Mouse (Mus musculus) thymus, adult 2 months (tissue): Measurements from ENCODE around the gene Pcbp1. TPM values are rescaled to one million over a fixed set of nuclear protein-coding genes. Genes with fewer than 3 reads are reported as not detected.
A peak's percentile ranks its signal among the peaks of the same experiment; 100 is the strongest.

Experiments used
- DNase-seq: peaks from one replicate; pipeline ENCODE4 v3.0.0; 2021
- H3K27ac ChIP-seq: fragments of 200-500 bp; 2 replicates; pipeline ENCODE4 v1.5.1; 2012; ENCODE audit warnings: low read length, control low read depth; ENCODE audit not compliant: control insufficient read depth, insufficient read depth
- H3K27me3 ChIP-seq: fragments of 200-500 bp; 2 replicates; pipeline ENCODE4 v1.6.1; 2012; ENCODE audit warnings: mild to moderate bottlenecking, low read length, moderate library complexity, mixed read lengths; ENCODE audit not compliant: control insufficient read depth, insufficient read depth
- H3K36me3 ChIP-seq: fragments of 200-500 bp; 2 replicates; pipeline ENCODE4 v1.6.1; 2012; ENCODE audit warnings: mild to moderate bottlenecking, low read length, moderate library complexity; ENCODE audit not compliant: control insufficient read depth, insufficient read depth
- H3K4me1 ChIP-seq: fragments of 200-500 bp; replicated peaks from 2 replicates; pipeline ENCODE4 v1.6.1; 2012; ENCODE audit warnings: low read length; ENCODE audit not compliant: control insufficient read depth, insufficient read depth
- H3K4me3 ChIP-seq: fragments of 200-500 bp; 2 replicates; pipeline ENCODE4 v1.5.1; 2012; ENCODE audit warnings: mild to moderate bottlenecking, low read length, control low read depth, moderate library complexity; ENCODE audit not compliant: control insufficient read depth, insufficient read depth
- CTCF ChIP-seq: fragments of 200-500 bp; IDR thresholded peaks from 2 replicates; pipeline ENCODE4 v1.5.1; 2012; ENCODE audit warnings: mild to moderate bottlenecking, control low read depth, low read length, moderate library complexity, borderline replicate concordance; ENCODE audit not compliant: control insufficient read depth, poor library complexity, insufficient read depth; ENCODE audit errors: extremely low read depth
- POLR2A ChIP-seq: fragments of 200-500 bp; IDR thresholded peaks from 2 replicates; pipeline ENCODE4 v1.6.1; 2012; ENCODE audit warnings: mild to moderate bottlenecking, low read length, control low read depth, moderate library complexity; ENCODE audit not compliant: control insufficient read depth, poor library complexity, insufficient read depth; ENCODE audit errors: extremely low read depth
- WGBS: fragments of 180-500 bp; shearing (Covaris S2); methylation state at CpG from one replicate; pipeline ENCODE4 v1.1.7; 2018; 5-methylcytosine and 5-hydroxymethylcytosine counted together
- polyA plus RNA-seq: library from polyadenylated mRNA; depleted of rRNA; stranded (reverse); fragments of >200 nt; gene quantifications from 2 replicates; pipeline ENCODE4 v1.2.3, GENCODE M21; 2012

Gene Pcbp1
- polyA plus RNA-seq, 1 experiment: 291 TPM

DNA sequence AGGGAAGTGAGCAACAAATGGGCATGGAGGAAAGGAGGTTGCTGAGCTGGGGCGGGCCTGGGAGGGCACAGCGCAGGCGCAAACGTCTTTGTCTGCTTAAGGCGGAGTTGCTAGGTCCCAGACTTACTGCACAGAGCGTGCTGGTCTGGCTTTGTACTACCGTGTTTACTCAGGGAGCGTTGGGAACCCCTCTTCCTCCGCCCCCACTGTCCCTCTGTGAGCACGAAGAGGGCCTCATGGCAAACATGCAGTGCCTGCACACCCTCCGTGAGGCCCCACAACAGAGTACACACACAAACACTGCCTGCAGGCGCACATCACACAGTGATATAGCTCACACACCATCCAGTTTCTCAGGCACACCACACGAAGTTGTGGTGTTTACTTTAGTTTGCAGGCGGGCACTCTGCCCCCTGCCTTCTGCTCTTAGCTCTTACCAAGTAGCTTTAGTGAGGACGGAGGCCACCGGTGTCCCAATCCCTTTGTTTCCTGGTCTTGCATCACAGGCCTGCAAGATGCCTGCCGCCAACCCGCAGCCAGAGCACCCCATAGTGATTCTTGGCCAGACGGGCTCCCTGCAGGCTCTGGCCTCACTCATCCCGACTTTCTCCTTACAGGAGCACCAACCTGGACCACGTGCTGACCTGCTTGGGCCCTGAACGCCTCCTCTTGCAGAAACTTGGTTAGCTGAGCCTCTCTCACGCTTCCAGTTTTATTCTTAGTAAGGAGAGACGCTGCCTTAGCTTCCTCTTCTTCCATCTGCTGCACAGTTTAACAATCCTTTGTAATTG, 38.6 kb downstream of the Pcbp1 start:
- H3K36me3 ChIP-seq: no peaks in the 10 kb centered on the region
- 20% methylated on average over 24 of the region's 24 CpGs for WGBS
- peak; percentile 82 for TF ChIP-seq POLR2A
- TF ChIP-seq CTCF: no peak; the same call in 1 of the 2 replicates
- peak overlapping the region; percentile 29 for H3K4me3 ChIP-seq
- peaks cover 16% of the 10 kb centered on the region for H3K4me1 ChIP-seq
- H3K27me3 ChIP-seq: no peaks in the 10 kb centered on the region
- H3K27ac ChIP-seq: peak overlapping the region; percentile 90
- peak; percentile 85 for DNase-seq

- no peak overlapping the region for H3K27ac ChIP-seq
- peaks cover 16% of the 10 kb centered on the region for H3K4me1 ChIP-seq
- WGBS: 91% methylated on average over 7 of the region's 7 CpGs
- no peak for TF ChIP-seq CTCF
- no peak overlapping the region for H3K4me3 ChIP-seq
- no peaks in the 10 kb centered on the region for H3K36me3 ChIP-seq
- no peak for DNase-seq
- H3K27me3 ChIP-seq: no peaks in the 10 kb centered on the region
Observed at GRCm38 (mm10) chr6:86485943-86486640, 40.0 kb downstream of the Pcbp1 start.

DNA sequence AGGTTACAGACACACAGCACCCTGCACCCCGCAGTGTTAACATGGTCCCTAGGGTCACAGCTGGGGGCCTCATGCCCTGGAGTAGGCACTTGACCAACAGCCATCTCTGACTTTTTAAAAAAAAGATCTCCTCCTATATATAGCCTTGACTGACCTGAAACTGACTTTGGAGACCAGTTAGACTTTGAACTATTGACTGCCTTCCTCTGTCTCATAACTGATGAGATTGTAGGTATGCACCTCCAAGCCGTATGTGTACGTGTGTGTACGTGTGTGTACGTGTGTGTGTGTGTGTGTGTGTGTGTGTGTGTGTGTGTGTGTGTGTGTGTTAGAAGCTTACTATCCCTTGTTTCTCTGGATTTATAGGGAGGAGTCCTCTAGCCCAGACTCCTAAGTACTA, 44.2 kb downstream of the Pcbp1 start:
- Histone ChIP-seq H3K4me3 (no peak overlapping the region), H3K36me3 (no peaks in the 10 kb centered on the region), H3K27ac (no peak overlapping the region), H3K4me1 (peaks cover 9% of the 10 kb centered on the region), H3K27me3 (no peaks in the 10 kb centered on the region)
- DNase-seq: no peak
- 91% methylated on average over 5 of the region's 5 CpGs for WGBS
- TF ChIP-seq POLR2A: no peak
- TF ChIP-seq CTCF: no peak

DNA sequence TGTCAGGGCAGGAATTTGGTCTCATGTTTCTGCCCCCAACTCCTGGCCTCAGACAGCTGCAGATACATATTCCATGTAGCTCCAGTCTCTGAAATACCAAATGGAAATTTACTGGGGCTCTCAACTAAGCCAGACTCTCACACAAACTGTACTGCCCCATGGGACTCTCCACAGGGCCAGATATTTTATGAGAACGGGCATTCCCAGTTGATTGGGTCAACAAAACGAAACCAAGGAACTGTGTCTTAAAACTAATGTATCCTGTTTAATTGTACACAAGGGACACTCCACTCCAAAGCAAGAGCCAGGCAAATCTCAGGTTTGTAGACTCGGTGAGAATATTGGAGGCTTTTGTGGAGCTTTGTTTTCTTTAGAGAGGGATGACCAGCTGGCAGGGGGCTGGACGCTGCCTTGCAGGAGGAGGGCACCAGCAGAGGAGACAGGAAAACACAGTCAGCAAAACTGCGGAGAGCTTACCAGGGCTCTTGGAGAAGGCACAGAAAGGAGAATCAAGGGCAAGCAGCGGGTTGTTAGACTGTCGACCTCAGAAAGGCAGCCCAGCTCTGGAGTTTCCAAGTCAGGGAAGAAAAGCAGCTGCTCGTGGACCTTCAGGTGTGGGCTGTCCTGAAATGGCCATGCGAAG, 45.8 kb downstream of the Pcbp1 start:
- peaks cover 13% of the 10 kb centered on the region for H3K4me1 ChIP-seq
- DNase-seq: no peak
- H3K27ac ChIP-seq: peak overlapping the region; percentile 27; the same call in 1 of the 2 replicates
- no peaks in the 10 kb centered on the region for H3K27me3 ChIP-seq
- H3K36me3 ChIP-seq: no peaks in the 10 kb centered on the region
- TF ChIP-seq CTCF: no peak
- TF ChIP-seq POLR2A: no peak
- H3K4me3 ChIP-seq: no peak overlapping the region
- WGBS: 52% methylated on average over 9 of the region's 9 CpGs

GRCm38 (mm10) chr6:86479816-86480188, 46.3 kb downstream of the Pcbp1 start:
- peaks cover 13% of the 10 kb centered on the region for H3K4me1 ChIP-seq
- DNase-seq: no peak
- H3K27ac ChIP-seq: no peak overlapping the region
- no peaks in the 10 kb centered on the region for H3K27me3 ChIP-seq
- TF ChIP-seq CTCF: no peak
- TF ChIP-seq POLR2A: no peak
- H3K4me3 ChIP-seq: no peak overlapping the region
- H3K36me3 ChIP-seq: no peaks in the 10 kb centered on the region

- WGBS: 71% methylated on average over 3 of the region's 3 CpGs
Observed at GRCm38 (mm10) chr6:86479311-86479710, 46.8 kb downstream of the Pcbp1 start.

More at GRCm38 (mm10) chr6:86479311-86479710, 46.8 kb downstream of the Pcbp1 start:
- Histone ChIP-seq H3K4me1 (peaks cover 13% of the 10 kb centered on the region), H3K36me3 (no peaks in the 10 kb centered on the region), H3K4me3 (no peak overlapping the region), H3K27ac (no peak overlapping the region), H3K27me3 (no peaks in the 10 kb centered on the region)
- TF ChIP-seq POLR2A (no peak), CTCF (no peak)
- DNase-seq: no peak
